Mouse (Mus musculus) C2C12 (cell line): ENCODE data around the gene Kcnk12.

Experiments used
- CEBPB ChIP-seq: IDR thresholded peaks from one replicate; pipeline ENCODE4 v1.6.1; 2011; ENCODE audit warnings: low read depth, mild to moderate bottlenecking, control low read depth, moderate library complexity
- CTCF ChIP-seq: IDR thresholded peaks from one replicate; pipeline ENCODE4 v1.5.1; 2011; ENCODE audit not compliant: control insufficient read depth, insufficient read depth, insufficient read length
- MAX ChIP-seq: IDR thresholded peaks from one replicate; pipeline ENCODE4 v1.6.1; 2011; ENCODE audit warnings: mild to moderate bottlenecking, control low read depth
- MYOG ChIP-seq: IDR thresholded peaks from one replicate; pipeline ENCODE4 v1.6.1; 2011; ENCODE audit not compliant: control insufficient read depth, insufficient read length; ENCODE audit errors: extremely low read depth
- USF1 ChIP-seq: IDR thresholded peaks from one replicate; pipeline ENCODE4 v1.6.1; 2011; ENCODE audit warnings: low read depth, mild to moderate bottlenecking, control low read depth, moderate library complexity

DNA sequence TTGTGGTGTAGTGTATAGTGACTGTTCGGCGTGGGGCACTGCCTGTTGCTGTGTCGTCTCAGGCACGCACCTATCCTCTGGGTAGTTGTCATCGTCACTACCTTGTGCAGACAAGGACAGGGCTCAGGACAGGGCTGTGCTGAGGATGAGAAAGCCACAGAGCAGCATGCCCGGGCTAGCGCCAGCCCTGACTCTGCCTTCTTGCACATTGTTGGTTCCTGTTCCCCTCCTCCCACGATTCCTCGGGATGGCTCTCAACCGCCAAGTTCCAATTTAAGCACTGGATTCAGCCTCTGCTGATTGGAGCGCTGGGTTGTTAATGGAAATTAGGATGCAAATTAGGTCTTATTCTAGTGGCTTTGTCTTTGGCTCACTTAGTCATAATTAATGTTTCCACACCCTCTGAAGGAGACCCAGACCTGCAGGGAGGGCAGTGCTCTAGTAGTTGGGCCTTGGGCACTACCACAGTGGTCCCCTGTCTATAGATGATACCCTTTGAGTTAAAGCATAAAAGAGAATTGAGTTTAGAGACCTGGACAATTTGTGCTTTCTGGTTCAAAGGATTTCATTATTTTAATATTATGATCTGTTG is 101.8 kb downstream of the Kcnk12 start:
- TF ChIP-seq CTCF, result no peak
- TF ChIP-seq CEBPB, result no peak
- no peak for TF ChIP-seq USF1
- TF ChIP-seq MYOG, result no peak
- TF ChIP-seq MAX, result no peak
